Mouse (Mus musculus): ENCODE data around the gene Cacnb2.

GRCm38 (mm10) chr2:14763931-14764330, 161.0 kb downstream of the Cacnb2 start:
- no peak for TF ChIP-seq CTCF (IDR thresholded peaks at IDR 0.05; ENCODE audit: low read depth, low read length)
- TF ChIP-seq POLR2A (IDR thresholded peaks at IDR 0.05; ENCODE audit: extremely low read depth, insufficient read depth, low read length), result no peak

Data from liver, adult 2 months (tissue).